Mouse (Mus musculus): ENCODE measurements around the gene Faap24. TPM values are rescaled to one million over a fixed set of nuclear protein-coding genes. Genes with fewer than 3 reads are reported as not detected.

The Faap24 gene
- polyA plus RNA-seq, 1 experiment from 2014 or later = 15.9 TPM

Other genes starting within 250 kb of the Faap24 start
- gene Slc7a10, start 210.5 kb downstream of the Faap24 start, polyA plus RNA-seq (2015; fragmentation: Nextera tagmentation; extraction: Ambion mirVana) = 3.6 and 5.0 TPM in 2 replicates
- 4.9 and 5.5 TPM in 2 replicates for gene Lrp3, start 181.3 kb downstream of the Faap24 start, polyA plus RNA-seq (2015; fragmentation: Nextera tagmentation; extraction: Ambion mirVana)
- gene Gpatch1, start 78.4 kb downstream of the Faap24 start, polyA plus RNA-seq (2015; fragmentation: Nextera tagmentation; extraction: Ambion mirVana) = 13.5 and 14.3 TPM in 2 replicates
- gene Rhpn2, start 62.7 kb downstream of the Faap24 start, polyA plus RNA-seq (2015; fragmentation: Nextera tagmentation; extraction: Ambion mirVana) = 32.4 and 37.5 TPM in 2 replicates
- gene Cep89, start 199 bp upstream of the Faap24 start, polyA plus RNA-seq (2015; fragmentation: Nextera tagmentation; extraction: Ambion mirVana) = 41.1 and 41.8 TPM in 2 replicates
- gene Slc7a9, start 52.0 kb upstream of the Faap24 start, polyA plus RNA-seq (2015; fragmentation: Nextera tagmentation; extraction: Ambion mirVana) = 9.5 and 14.8 TPM in 2 replicates
- gene Tdrd12, start 140.9 kb upstream of the Faap24 start, polyA plus RNA-seq (2015; fragmentation: Nextera tagmentation; extraction: Ambion mirVana) = 0.35 and 0.37 TPM in 2 replicates
- 66.4 and 66.8 TPM in 2 replicates for gene Nudt19, start 159.5 kb upstream of the Faap24 start, polyA plus RNA-seq (2015; fragmentation: Nextera tagmentation; extraction: Ambion mirVana)
- 0.08 and 0.24 TPM in 2 replicates for gene Rgs9bp, start 188.7 kb upstream of the Faap24 start, polyA plus RNA-seq (2015; fragmentation: Nextera tagmentation; extraction: Ambion mirVana)
- 38.0 and 41.3 TPM in 2 replicates for gene Ankrd27, start 189.4 kb upstream of the Faap24 start, polyA plus RNA-seq (2015; fragmentation: Nextera tagmentation; extraction: Ambion mirVana)

All from stomach, embryonic 16.5 days (tissue).